Mouse (Mus musculus): ENCODE measurements around the gene Tmem168.

Gene Tmem168

DNA sequence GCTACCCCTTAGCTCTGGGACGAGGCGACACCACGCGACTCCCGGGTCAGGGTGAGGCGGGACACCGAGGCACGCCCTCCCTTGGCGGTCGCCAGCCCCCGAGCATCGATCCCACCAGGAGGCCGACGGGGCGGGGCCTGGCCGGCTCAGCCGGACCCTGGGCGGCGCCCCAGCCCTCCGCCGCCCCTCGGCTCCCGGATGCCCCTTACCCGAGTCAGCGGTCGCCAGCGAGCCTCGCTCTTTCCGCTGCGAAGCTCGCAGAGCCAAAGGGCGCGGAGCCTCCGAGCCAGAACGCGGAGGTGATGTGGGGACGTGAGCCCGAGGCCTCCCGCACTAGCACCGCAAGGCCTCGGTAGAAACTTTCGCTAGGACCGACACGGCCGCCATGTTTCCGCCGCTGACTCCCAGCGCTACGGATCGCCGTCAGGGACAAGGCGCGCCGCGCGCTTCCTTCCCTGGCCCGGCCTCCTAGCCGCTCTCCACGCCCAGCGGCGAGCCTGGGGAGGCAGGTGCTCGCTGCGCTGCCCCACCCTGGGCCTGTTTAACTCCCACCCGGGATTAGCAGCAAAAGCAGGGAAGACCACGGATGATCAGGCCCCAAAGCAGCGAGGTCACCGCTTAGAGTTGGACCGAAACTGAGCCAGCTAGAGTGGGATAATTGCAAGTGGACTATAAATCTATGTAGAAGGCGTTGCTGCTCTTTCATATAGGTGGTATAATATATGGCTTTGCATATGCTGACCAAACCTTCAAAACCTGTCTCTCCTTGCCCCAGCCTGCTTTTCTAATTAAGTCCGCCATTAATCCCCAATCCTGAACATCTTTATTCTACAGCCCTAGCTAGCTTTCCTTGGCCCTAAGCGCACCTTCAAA is at the start of gene Tmem168:
Gene Tmem168 (minus strand): TSS at position 480 of the 873 bp plus-strand sequence.
- in situ Hi-C loops (cut with MseI, MboI) = no loop called here

DNA sequence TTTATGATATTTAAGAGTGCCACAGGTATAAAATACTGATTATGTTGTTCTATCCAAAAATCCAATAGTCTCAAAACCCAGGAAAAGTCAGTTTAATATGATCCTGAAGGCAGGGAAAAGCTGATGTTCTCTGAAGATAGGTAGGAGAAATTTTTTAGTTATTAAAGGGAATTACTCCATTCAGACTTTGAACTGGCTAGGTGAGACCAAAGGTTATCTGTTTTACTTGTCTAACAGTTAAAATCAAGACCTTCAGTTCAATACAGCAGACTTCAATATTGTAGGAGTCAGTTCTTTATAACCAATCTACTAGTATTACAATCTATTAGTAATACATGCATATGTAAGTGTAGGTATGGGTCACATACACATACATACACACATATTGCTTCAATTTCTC is 46.2 kb upstream of the Tmem168 start:
- in situ Hi-C loops (cut with MseI, MboI) = no loop called here

DNA sequence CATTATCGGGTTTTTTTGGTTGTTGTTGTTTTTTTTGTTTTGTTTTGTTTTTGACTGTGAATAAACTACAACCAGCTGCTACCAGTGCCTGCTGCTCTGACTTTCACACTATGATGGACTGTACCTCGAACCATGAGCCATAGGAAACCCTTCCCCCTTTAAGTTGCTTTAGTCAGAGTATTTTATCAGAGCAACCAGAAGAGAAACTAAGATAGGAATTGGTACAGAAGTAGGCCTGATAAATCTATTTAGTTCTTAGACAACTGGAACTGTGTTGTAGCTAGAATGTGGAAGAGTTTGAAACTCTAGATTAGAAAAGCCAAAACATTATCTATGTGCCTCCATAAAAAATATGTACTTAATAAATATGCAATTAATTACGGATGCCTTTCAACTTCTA is 44.4 kb upstream of the Tmem168 start:
- in situ Hi-C loops (cut with MseI, MboI) = no loop called here

DNA sequence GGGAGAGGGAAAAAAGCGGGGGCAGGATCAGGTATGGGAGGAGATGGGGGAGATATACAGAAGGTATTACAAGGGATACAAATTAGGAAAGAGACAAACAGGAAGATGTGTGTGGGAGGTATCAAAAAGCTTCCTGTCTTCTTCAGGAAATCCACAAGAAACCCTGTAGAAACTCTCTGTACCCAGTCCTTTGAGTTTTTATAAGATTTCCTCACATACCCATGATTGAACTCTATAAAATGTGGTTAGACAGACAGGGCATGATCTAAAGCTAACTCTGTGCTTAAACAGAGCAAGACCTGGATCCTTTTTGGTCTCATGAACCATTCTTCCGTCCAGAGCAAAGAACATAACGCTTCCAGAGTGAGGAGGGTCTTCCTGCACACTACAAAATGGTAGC is 43.0 kb upstream of the Tmem168 start:
- in situ Hi-C loops (cut with MseI, MboI) = no loop called here

DNA sequence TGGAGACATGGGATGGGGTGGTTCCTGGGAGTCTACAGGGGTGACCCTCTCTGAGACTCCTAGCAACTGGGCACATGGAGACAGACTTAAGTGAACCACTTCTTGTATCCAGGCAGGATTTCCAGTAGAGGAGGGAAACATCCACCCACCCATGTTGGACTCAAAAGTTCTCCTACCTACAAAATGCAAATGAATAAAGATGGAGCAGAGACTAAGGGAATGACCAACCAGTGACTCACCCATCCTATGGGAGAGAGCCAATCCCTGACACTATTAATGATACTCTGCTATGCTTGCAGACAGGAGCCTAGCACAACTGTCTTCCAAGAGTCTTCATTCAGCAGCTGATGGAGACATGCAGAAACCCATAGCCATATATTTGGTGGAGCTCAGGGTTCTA is 40.4 kb upstream of the Tmem168 start:
- in situ Hi-C loops (cut with MseI, MboI) = no loop called here

DNA sequence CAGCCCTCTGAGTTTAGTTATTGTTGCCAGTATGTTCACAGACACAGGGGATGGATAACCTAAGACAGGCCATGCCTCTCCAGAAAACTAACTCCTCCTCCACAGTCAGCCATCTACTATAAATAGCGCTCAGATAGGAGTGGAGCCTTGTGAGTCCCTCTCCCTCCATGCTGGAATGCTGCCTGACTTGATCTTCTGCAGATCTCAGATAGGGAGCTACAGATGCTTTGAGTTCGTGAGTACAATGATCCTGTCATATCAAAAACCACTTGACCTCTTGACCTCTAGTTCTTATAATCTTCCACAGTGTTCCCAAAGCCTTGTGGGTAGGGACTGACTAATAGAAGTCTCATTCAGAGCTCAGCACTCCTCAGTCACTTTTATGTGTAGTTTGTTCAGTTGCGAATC is 28.7 kb upstream of the Tmem168 start:
- in situ Hi-C loops (cut with MseI, MboI) = no loop called here

DNA sequence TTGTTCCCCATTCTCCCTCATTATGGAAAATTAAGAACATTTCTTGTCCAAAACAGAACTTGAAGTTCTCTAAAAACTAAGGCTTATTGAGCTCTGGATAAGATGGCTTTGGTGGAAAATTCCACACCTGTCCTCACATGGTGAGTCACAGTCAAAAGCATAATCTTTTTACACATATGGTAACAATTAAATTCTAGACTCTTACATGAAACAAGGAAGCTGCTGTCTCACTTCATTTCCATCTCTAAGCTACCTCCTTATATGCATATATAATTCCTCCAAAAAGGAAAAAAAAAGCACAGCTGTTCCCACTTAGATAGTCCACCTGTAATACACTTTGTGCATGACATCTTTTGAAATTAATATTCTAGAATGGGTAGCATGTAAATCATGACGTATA is 24.7 kb upstream of the Tmem168 start:
- in situ Hi-C loops (cut with MseI, MboI) = no loop called here

DNA sequence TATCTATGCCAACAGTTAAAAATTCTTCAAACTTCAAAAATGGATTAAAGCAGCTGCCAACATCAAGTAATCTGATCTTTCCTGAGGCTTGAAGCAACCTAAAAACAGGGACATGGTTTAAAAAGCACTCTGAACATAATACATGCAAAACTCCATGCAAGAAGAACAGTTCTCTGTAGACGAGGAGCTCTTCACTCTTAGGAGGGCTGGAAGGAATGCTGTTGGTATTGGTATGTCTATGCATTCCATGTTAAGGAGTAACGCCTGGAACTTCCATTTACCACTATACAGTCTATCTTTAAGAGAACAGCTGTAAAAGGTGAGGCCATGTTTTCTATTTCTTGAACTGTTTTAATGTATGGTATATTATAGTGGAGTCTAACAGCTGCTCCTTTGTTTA is 22.7 kb upstream of the Tmem168 start:
- in situ Hi-C loops (cut with MseI, MboI) = no loop called here

DNA sequence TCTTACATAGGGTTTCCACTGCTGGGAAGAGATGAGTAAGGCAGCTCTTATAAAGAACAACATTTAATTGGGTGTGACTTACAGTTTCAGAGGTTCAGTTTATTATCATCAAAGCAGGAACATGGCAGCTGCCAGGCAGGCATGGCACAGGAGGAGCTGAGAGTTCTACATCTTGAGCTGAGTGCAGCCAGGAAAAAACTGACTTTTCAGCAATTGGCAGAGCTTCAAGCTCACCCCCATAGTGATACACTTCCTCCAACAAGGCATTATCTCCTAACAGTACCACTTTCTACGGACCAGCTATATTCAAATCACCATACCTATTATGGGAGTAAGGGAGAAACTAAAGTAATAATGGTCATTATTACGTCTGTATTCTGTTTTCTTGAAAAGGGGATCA is 11.7 kb upstream of the Tmem168 start:
- in situ Hi-C loops (cut with MseI, MboI) = no loop called here

DNA sequence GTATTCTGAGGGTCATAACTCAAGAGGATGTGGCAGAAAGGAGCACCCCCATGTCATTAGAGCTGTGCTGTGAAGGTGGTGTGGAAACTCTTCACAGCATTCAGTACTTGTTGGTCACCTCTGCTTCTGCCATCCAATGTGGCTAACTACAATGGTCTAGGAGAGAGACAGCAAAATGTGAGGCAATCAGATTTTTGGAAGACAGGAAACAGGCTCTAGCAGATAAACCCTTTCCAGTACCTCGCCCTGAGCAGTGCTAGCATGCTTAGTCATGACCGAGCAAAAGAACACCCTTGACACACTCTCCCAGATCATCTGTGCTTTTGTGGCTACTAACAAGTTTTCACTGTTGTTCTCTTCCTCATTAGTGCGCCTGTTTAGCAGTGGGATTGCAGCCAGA is 9.2 kb upstream of the Tmem168 start:
- in situ Hi-C loops (cut with MseI, MboI) = no loop called here

DNA sequence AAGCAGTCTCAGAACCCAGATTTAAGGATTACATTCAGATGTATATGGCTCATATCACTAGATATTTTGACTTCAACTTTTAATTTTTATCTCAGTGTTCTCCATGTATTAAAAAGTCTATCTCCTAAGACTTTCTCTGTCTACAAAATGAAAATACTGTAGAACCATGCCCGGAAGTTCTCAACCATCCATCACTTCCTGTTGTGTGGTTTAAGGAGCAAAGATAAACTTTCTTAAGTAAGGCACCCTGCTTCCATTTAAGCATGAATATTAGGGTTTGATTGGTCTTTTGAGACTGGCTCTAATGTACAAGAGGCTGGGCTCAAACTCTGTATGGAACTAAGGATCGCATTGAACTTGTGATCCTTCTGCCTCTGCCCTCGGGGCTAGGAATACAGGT is 6.7 kb upstream of the Tmem168 start:
- in situ Hi-C loops (cut with MseI, MboI) = no loop called here

DNA sequence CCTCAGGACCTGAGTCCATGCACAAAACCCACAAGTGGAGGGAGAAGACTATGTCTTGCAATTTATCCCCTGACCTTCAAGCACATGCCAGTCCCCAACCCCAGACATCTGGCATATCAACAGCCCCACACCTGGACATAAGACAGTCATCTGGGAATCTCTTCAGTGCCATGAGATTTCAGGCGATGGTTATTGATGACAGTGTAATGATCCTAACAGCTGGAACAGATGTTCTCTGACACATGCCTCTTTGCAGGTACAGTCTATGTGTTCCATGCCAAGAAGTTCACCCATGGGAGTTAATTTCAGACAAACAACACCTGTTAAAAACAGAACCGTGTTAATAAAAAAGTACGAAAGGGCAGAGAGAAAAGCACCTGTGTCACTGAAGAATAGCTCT is 5.8 kb upstream of the Tmem168 start:
- in situ Hi-C loops (cut with MseI, MboI) = no loop called here

DNA sequence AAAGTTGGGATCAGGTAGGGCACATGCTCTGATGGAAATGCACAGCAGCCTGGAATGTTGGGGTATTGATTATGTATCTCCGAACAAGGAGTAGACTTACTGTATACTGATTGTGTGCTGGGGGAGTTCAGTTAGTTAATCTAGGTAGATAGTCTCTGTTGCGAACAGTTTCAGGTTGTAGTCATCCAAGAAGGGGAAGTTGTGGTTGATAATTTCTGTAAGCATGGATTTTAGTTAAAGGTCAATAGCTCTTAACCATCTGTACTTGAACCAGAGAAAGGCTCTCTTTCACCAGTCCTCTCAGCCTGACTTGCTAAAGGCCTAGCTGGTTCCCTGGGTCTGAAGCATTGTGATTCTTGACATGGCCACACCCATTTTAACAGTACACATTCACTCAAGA is 3.0 kb upstream of the Tmem168 start:
- in situ Hi-C loops (cut with MseI, MboI) = no loop called here

DNA sequence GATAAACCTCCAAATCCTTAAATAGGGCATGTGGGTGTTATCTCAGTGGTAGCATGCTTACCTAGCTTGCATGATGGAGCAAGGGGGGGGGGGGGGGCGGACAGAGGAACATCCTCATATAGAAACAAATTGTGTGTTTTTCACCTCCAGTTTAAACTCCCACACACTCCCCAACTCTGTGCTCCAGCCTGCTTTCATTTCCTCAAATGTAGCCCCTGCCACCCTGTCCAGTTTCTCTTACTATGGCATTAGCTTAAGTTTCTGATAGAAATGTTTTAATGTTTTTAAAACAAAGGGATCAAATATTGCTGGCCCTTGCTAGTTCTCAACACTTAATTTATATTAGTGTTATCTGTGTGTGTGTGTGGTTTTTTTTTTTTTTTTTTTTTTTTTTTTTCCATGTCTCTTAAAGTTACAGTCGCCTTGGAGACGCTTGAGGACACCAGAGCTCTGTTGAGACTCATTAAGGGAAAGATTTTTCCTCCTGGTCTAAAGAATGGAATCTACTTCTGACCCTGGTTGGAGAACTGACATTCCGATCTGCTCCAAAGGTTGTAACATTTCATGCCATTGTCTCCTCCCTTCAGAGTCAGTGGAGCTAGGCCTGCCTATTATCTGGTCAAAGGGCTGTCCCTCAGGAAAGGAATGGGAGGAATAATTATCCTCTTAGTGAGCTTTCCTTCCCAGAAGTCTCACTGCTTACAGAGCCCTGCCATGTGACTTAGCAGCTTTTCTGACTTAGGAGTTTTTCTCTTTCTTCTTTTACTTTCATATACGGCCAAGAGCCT is 1.6 kb upstream of the Tmem168 start:
- in situ Hi-C loops (cut with MseI, MboI) = no loop called here

DNA sequence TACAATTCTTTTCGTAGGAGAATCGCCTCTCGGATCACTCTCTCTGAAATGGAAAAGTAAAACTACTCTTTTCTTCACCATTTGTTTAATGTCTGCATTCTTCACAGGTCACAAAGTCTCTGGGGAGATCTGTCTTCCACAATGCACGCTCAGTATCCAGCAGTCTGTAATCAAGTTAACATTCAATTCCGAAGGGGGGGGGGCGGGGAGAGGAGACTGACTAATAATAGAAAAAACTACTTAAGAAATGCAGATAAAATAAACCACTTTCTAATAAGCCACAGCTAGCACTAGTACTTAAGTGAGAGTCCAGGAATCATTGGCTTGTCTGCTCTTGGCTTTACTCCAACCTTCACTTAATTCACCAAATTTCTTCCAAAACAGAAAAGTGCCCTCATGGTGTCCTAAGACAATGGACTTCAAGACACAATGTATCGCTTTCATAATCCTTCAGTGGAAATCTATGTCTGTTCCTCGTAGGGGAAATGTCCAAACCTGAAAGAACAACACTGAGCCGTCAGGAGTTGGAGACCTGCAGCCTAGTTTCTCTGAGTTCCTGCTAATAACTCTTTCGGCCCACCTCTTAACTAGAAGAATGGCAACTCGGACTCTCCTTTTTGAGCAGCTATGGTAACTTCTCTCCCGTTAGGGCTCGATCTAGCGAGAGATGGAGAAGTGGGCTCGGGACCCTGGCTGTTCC is 829 bp downstream of the Tmem168 start:
- in situ Hi-C loops (cut with MseI, MboI) = no loop called here

DNA sequence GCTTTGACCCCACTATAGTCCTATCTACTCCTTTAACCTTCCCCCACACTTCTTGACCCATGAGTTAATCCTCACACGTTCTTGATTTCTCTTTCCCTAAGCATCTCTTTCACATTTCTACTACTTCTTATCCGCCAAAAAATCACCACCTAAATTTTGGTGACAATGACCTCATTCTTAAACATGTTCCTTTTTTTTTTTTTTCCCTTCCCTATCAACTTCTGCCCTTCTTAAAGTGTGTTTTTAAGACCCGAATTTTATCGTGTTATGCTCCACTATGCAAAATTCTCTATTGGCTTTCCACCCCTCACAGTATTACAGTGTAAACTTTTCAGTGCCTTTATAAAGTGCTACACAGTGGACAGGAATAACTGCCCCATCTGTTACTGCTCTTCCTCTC is 1.5 kb downstream of the Tmem168 start:
- in situ Hi-C loops (cut with MseI, MboI) = no loop called here

DNA sequence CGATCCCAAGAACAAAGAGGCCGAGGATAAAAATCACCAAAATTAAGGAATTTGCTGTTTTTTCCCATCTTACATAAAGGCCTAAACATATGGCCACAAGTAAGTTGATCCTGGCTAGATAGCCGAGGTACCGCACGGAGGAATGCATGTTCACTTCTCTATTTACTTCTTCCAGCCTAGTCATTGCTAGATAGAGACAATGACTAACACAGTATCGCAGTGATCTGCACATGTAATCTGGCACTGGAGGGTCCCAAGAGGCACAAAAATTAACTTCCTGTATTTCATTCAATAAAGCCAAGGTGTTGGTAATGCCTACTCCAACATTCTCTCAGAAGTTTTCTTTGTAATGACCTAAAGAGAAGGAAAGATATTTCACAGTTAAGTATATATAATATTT is 4.8 kb downstream of the Tmem168 start:
- in situ Hi-C loops (cut with MseI, MboI) = no loop called here

DNA sequence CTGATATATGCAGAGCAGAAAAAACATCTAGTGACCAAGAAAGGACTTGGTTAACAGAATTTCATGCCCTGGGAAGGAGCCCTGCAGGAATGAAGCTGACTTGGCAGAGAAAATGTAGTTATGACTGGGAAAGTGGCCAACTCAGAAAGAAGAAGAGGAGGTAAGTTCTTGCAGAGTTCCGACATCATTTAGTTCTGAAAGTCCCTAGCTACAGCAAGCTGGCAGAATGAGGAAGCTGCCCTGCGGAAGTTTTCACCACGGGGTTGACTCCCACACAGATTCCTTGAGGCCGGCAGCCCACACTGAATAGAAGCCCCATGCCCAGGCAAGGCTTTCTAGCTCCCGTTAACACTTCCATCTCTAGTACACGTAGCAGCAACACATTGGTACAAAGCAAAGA is 6.3 kb downstream of the Tmem168 start:
- in situ Hi-C loops (cut with MseI, MboI) = no loop called here

DNA sequence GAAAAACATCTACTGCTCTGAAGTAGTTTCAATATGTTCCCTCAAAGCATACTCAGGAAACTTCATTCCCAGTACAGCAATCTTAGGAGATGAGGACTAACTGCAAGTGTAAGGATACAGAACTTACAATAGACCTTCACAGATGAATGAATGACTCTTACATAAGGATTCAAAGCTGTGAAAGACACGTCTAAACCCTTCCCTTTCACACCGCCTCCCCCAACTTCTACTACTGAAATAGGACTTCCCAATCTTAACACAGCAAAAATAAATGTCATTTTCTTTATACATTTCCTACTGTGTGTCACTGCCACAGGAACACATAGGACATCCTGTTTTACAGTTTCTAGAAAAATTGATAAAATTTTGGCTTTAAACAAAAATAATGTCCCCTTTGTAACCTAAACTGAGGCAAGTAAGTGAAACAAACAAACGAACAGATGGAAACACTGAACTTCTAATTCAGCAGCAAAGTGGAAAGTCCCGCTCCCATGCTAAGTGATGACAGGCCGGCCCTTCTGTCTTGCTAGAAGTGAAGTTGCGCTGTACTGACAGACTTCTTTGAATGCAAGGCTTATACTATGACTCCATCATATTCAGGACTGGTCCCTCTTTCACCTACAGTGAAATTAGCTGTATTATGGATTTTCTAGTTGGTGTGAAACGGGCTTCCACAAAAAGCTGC is 9.5 kb downstream of the Tmem168 start:
- in situ Hi-C loops (cut with MseI, MboI) = no loop called here

DNA sequence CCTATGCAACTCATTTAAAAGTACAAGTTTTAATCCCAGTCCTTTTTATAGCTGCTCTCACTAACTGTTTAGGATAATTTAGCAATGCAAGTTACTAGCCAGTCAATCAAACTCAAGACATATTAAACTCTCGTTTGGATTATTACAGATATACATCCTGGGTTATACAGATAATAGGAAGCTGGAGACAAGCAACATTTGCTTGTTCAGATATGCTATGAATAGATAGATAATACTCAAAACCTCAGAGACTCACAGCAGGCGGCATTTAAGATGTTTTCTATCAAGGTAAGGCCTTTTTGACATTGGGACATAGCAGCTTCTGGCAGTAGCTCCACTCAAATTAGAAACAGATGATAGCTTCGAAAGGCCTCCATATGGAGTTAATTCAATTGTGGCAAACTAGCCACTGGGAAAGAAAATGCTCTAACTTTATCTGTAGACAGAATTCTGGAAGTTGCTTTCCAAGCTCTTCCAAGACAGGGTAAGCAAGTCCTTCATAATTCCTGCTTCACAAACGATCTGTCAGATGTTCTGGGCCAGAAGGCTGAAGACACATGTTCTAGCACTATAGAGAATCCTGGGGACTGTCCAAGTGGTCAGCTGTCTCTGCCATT is 15.1 kb downstream of the Tmem168 start:
- in situ Hi-C loops (cut with MseI, MboI) = no loop called here

DNA sequence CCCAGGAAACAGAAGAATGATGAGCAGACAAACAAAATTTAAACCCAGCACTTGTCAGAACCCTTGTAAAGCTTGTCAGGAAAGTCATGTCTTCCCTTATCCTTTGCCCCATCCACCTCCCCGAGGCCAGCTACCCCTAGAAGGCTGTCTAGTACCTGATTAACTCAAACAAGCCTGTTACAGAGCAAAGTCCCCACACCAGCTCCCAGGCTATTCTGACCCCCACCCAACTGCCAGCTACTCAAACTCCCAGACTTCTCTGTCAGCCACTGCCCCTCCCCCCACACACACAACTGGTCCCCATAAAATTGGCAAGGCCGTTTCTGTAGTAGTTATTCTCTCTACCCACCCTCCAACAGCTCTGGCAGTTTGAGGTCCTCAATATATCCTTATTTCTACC is 21.3 kb downstream of the Tmem168 start:
- in situ Hi-C loops (cut with MseI, MboI) = no loop called here
